Mouse (Mus musculus) cerebellum, postnatal 14 days (tissue): ENCODE data around the gene Gpr19.

ENCODE experiments used
- DNase-seq, 2 experiments: peaks; one replicate each; pipeline ENCODE4 v3.0.0; 2021; ENCODE audit warnings: mixed read lengths in 2 of 2

The Gpr19 gene

DNA sequence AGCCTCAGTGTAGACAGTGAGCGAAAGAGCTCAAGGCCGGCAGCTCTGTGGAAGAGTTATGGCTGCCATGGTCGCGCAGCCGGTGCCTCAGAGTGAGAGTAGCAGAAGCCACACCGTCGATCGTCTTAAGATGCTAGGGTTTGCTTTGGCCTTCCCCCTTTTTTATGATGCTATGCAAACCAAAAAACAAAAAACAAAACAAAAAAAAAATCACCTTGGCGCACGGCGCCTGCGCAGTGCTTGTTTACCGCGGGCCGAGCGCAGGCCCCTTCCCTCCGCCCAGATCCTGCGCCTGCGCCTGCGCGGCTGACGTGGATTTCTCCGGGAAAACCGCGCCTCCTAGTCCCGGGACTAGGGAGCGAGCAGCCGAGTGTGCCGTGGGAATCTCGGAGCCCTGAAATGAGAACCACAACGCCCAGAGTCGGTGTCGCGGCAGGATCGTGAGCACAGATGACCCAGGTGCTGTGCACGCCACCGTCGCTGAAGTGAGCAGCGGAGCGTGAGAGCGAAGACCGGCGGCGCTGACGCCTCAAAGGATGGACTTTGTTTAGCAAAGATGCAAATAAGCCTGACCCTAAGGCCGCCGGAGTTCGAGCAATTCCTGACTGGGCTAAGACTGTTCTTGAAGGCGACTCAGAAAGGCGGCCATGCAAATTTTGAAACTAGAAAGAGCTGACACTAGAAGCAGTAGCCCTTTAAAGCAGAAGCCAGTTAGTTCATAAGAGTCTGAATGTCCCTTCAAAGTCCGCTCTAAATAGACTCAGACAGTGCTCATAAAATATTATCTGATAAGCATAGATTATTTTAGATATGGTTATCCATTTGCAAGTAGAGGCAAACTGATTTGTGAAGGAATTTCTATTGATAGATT, at the start of gene Gpr19:
TSS of gene Gpr19 (minus strand) at position 484 of the 871 bp plus-strand sequence.
- DNase-seq: peak; percentile 93 to 94

DNA sequence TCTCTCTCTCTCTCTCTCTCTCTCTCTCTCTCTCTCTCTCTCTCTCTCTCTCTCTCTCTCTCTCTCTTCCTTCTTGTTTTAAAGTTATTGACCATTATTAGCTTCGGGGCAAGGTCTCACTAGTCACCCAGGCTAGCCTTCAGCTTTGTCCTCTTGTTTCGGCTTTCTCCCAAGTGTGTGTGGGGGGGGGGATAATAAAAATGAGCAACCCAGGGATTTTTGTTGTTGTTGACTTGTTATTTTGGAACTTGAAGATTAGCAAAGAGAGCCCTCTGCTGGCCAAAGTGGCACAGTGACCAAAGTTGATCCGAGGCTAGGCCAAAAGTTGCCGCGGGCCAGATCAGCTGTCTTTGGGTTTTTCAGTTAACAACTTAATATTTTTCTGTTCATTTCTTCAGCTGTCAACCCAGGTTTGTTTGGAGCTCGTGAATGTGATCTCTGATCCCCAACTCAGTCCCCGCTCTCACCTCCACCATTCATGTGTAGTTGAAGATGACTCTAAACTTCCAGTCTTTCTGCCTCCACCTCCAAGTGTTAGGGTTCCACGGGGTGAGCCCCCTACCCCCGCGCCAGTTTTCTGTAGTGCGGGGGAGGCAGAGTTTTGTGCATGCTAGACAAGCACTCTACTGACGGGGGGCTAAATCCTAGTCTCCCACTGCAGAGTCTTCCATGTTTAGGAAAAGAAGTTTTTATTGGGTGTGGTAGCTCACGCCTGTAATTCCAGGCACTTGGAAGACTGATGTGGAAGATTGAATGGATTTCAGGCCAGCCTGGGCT, 49.1 kb upstream of the Gpr19 start:
- peak; percentile 82 to 83 for DNase-seq

DNA sequence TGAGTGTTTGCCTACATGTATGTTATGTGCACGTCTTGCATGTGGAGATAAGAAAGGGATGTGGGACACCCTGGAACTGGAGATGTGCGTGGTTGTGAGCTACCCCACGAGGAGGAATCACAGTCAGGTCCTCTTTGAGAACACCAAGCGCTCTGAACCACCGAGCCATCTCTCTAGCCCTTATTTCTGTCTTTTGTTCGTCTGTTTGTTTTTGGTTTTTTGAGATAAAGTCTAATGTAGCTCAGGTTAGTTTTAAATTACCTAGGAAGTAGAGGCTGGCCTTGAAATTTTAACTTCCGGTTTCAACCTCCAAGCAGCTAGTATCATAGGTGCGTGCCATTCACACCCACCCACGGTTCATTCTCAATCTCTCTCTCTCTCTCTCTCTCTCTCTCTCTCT, 48.5 kb upstream of the Gpr19 start:
- DNase-seq: no peak

DNA sequence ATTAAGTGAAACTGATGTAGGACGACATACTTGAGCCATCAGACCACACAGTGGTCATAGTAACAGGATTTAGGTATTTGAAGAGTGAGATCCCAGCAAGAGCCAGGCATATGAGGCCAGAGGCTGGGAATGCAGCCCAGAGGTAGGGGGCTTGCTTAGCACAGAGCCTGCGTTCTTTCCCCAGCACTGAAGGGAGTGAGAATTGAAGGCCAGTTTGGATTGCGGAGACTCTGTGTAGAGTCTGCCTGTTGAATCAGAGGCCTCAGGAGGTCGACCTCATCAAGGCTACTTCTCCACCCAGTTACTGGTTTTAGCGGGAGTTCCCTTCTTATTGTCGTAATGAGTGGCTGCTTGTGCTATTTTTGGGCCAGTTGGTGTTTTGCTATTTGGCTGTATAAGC, 47.7 kb upstream of the Gpr19 start:
- DNase-seq: no peak

DNA sequence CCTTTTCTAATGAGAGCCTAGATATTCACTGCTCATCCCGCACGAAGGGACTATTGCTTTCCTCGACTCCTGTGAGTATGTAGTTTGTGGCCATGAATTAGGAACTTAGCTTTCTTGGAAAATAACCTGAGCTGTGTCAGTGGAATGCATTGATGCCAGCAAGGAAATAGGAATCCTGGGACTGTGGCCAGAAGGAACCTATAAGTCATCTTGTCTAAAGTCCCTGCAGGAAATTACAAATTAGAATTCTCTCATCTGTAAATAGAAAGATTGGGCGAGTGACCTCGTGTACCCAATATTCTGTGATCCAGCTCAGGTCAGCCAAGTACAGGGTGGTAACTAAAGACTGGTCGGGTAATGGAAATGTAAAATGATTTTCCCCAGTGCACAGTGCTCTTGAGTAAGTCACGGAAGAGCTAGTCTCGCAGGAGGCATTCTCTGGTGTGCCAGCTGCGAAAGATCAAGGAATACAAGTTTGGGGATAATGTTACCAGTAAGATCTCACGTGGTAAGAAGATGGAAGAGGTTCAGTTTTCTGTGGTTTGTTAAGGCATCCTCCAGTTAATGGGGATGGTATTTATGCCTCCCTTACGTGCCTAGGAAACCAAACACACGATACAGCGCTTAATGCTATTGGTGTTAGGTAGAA, 45.5 kb upstream of the Gpr19 start:
- no peak for DNase-seq

DNA sequence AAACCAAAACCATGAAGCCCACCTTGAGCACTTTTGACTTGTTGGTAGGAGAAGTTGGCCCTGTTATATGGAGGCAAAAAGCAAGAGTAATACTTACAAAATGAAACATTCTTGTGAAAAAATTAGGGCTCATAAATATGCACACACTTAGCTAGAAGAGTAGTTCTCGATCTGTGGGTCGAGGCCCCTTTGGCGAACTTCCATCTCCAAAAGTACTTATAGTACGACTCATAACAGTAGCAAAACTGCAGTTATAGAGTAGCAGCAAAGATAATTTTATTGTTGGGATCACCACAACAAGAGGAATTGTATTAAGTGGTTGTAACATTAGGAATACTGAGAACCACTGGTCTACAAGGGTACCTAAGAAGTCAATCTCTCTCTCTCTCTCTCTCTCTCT, 41.4 kb upstream of the Gpr19 start:
- DNase-seq: no peak

DNA sequence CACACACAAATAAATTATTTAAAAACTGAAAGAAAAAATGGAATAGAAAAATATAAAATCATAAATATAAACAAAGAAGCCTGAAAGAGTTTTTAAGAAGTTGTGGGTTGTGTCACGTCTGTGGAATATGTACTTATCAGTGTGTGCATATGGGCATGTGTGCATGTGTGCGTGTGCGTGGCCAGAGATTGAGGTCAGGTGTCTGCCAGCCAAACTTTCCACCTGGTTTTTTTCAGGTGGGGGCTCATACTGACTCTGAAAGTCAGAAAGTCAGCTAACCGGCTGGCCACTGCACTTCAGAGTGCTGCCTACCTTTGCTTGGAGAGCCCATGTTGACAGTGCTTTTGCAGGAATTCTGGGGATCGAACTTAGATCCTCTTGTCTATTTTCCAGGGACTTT, 35.9 kb upstream of the Gpr19 start:
- no peak for DNase-seq

DNA sequence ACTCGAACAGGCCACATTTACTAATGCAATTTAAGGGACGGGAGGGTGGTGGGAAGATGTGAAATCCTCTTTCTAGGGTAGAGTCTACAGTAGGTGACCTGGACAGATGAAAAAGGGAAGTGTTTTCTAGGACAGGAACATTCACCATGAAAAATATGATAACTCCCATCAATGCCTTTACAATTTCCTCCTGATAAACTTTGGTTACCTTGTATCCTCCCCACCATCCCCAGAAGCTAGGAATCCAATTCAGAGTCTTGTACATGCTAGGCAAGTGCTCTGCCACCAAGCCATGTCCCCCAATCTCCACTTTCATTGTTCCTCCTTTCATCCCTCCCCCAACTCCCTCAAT, 34.8 kb upstream of the Gpr19 start:
- DNase-seq: no peak

DNA sequence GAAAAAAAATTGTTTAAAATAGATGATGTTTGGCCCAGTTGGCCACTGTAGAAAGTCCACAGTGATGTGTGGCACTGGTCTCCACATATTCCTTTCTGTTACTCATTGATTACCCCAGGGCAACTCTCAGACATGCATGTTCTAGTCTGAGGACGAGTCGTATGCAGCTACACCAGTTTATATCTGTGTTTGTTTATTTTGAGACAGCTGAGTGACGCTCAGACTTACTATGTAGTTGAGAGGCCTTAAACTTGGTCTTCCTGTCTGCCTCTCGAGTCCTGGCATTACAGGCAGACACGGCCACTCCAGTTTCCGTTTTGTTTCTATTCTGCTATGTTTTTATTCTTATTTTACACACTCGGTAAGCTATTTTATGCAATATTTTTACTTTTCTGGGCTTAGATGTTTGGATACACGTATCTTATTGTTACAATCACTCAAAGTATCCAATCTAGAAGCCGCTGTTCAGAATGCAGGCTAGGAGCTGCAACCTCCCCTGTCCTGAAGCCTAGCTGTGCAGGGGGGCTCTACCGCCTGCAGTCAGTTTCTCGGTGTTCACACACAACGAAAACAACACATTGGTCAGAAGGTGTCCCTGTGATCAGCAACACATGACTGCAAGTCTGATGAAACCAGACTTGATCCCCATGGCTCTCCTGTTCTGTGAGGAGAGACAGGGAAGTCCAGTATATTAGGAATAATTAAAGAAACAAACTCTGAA, 34.3 kb upstream of the Gpr19 start:
- no peak for DNase-seq

DNA sequence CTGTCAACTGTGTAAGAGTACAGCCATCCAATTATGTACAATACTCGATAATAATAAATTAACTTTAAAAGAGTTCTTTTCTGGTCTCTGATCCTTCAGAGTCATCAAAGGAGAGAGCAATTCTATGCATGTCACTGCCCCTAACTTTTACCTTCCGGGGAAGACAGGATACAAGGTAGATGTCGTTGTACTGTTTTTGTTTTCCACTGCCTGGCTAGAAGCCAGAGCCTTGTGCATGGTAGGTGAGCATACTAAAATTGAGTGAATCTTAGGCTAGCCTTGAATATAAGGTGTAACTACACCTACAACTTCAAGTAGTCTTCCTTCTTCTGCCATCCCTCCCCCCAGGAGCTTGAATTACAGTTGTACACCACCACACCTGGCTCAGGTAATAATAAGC, 32.8 kb upstream of the Gpr19 start:
- no peak for DNase-seq

DNA sequence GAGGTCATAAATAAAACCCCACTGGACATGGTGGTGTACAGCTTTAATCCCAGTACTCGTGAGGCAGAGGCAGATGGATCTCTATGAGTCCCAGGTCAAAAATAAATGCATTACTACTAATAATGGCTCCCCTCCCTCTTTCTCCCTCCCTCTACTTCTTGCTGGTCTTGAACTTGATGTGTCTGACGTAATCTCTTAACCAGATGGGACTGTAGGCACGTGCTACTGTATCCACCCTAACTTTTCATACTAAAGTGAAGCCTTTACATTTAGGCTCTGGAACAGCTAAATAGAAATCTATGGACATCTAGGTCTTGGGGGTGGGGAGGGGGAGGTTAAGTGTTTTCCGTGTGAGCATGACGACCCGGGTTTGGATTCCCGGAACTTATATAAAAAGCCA, 32.0 kb upstream of the Gpr19 start:
- DNase-seq: no peak

DNA sequence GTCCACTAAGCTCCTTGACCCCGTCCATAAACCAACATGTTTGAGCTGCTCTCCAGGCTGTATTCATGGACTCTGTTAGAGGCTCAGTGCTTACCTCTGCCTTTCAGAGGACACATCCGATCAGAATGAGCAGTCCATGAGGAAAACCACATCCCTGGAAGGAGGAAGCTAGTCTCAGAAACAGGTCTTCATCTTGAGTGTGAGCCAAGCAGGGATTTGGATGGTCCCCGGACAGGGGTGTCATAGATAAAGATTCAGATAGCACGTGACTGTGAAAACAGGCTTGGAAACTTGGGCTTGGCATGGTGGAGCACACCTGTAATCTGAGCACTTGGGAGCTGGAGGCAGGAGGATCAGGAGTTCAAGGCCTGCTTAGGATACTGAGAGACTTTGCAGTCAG, 31.5 kb upstream of the Gpr19 start:
- DNase-seq: no peak

DNA sequence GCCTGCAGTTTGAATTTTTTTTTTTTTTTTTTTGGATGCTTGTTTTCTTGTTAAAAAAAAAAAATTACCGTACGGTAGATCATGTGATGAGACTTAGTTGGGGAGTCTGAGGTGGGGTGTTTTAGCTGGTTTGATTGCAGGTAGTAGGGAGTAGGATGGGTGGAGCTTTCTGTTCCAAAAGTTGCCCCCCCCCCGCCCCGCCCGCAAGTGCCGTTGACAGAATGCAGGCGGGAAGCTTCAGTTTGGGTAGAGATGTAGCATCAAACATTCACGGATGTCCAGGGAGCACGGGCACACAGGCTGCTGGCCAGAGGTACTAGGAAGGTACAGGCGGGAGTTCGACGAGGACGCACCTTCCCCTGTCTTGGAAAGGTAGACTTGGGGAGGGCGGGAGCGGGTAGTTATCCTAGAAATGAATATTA, 30.5 kb upstream of the Gpr19 start:
- peak; percentile 60 for DNase-seq

DNA sequence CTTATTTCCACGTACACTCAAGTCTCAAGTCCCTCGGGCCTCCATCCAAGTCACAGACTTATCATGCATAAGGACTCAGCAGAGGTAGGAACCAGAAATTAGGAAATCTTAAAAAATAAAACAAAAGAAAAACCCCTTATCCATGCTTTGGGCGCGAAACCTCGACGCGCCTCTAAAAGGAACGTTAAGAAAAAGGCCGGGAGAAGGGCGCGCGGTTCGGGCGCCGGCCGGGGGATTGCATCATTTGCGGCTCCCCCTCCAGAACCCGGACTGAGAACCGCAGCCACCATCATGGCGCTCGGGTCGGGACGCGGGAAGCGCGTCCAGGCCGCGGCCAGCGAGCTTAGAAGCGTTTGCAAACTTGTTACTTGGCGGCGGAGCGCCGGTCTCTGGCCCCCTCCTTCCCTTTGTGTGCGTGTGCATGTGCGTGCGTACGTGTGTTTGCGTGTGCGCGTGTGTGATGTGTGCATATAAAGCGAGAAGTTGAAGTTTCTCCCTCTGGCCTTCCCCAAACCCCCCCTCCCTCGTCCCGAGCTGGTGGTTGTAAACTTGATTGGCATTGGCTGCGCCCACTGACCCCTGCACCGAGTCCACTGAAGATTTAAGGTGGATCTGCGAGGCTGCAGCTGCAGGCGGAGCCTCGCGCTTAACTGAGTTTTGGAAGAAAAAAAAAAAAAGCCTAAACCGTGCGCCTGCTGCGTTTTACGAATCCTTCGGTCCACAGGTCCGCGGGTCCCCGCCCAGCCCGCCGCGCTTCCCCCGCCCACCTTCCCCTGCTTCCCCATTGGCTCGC, 29.9 kb upstream of the Gpr19 start:
- DNase-seq: peak; percentile 86 to 88

DNA sequence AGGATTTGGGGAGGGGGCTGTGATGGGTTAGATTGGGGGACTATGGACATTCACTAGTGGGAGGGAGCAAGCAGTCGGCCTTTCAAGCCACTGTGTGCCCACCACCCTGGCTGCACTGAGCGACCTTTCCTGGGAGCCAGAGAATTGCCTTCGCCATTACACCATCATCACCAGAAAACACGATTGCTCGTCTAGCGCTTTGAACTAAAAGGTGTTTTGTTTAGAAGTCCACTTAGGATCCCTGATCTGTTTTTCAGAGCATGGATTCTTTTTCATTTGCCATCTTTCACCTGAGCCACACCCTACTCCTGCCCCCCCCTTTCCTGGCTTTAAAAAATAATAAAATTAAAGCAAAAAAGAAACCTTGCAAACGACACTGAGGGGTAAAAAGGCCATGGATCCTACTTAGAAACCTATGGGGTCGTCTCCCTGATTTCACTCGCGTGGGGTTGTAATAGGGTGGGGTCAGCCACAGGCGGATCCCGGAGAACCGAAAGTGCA, 29.3 kb upstream of the Gpr19 start:
- no peak for DNase-seq

DNA sequence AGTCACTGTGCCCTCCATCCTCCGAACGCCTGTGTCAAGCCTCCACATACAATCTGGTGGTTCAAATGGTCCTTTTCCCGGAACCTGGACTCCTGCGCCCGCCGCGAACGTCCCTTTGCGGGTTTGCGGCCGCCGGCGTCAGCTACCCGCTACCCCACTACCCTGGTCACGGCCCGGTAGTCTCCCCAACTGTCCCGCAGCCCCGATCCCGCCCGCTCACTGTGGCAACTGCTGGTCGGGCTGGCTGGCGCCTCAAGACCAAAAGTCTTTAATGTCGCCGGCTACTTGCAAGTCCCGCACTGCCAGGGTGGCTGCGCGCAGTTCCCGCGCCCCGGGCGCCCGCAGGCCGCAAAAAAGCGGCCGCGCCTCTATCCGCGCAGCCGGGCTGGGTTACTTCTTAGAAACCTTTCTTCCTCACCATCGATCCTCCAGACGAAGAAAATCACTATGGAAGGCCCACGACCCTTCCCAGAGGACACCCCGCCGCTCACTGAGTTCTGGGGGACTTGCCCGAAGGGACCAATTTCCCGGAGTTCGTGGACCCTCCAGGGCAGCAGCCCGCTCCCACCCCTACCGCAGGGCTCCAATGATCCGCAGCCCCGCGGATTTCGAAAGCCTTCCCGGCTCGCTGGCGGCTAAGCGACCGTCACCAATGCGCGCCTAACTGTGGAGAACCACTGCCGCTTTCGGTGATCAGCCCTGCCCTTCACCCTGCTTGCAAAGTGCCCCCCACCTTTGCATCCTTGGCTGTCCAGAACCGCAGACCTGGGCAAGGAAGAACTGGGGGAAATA, 28.6 kb upstream of the Gpr19 start:
- DNase-seq: peak; percentile 66 to 73

DNA sequence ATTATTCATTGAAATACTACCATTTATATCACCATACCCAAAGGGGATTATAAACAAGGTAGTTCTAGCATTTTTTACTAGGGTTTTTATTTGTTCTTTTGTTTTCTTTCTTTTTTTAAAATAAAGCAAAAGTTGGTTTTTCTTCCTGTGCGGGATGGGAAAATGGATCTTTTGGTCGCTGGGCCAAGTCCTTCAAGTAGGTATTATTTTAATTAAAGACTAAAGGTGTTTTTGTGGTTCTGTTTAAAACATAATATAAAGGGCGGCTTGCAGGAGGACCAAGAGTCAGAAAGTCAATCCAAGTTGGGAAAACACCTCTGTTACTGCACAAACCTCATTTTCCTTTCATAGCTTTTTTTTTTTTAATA, 27.9 kb upstream of the Gpr19 start:
- no peak for DNase-seq

DNA sequence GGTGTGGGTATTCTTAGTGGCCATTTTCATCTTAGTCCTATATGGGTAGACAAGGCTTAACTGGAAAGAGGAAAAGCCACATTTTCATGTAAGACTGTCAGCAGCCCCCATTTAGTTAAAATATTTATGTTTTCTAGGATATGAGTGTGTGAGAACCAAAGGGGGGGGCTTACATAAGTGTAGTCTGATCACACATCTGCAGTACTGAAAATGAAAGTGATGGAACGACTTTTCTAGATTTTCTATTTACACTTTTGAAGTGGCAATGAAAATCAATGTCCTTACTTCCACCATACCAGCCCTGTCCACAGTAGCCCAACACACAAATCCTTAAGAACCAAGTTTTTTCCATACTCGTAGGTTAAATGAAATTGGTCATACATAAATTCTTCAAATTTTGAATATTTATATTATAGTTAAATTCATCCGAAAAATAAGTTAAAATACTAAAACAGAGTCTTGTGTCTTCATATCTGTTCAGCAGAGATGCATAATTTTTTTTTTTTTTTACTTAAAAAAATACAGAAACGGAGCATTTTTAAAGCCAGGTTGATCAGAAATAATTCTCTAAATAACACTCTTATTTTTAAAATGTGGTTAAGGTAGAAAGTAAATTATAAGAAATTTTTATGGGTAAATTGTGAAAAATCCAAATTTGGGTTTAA, 27.4 kb upstream of the Gpr19 start:
- no peak for DNase-seq

DNA sequence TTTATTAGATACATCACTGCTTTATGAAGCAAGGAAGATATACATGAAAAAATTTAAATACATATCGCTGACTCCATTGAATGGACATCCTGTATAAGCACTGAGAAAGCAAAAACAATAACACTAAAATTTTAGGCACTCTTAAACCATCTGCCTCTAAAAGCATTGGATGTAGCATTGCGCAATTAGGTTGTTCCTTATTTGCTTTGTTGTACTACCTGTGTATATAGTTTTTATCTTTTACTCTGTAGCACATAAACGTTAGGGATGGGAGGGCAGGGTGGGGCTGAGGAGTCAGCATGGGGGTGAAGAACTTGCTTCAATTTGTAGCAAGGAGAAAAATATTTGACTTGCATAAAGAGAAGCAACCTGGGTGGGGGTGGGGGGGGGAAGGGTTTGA, 25.9 kb upstream of the Gpr19 start:
- no peak for DNase-seq

DNA sequence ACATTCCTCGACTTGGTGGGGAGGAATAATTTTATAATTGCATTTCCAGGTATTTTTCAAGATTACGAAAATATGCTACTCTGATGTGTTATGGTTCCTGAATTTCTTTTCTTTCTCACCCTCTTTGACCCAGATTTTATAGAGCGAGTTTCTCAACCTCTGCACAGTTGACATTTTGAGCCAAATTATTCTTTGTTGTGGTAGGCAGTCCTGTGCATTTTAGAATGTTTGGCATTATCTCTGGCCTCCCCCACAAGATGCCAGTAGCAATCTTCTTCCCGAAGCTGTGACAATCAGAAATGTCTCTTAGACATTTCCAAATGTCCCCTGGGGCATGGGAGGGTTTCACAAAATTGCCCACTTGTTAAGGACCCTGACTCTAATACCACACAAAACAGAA, 25.3 kb upstream of the Gpr19 start:
- no peak for DNase-seq
